Mouse (Mus musculus): Measurements from ENCODE around the gene Hspa1l. TPM values are rescaled to one million over a fixed set of nuclear protein-coding genes. Genes with fewer than 3 reads are reported as not detected.
"Not testable (repeated sequence)": the region's sequence is repeated elsewhere in the genome, so short reads cannot be mapped to it uniquely, and the experiment has no call there.

Gene Hspa1l
- total RNA-seq, 2 experiments from 2014 or later, result 0.44 to 0.49 TPM

DNA sequence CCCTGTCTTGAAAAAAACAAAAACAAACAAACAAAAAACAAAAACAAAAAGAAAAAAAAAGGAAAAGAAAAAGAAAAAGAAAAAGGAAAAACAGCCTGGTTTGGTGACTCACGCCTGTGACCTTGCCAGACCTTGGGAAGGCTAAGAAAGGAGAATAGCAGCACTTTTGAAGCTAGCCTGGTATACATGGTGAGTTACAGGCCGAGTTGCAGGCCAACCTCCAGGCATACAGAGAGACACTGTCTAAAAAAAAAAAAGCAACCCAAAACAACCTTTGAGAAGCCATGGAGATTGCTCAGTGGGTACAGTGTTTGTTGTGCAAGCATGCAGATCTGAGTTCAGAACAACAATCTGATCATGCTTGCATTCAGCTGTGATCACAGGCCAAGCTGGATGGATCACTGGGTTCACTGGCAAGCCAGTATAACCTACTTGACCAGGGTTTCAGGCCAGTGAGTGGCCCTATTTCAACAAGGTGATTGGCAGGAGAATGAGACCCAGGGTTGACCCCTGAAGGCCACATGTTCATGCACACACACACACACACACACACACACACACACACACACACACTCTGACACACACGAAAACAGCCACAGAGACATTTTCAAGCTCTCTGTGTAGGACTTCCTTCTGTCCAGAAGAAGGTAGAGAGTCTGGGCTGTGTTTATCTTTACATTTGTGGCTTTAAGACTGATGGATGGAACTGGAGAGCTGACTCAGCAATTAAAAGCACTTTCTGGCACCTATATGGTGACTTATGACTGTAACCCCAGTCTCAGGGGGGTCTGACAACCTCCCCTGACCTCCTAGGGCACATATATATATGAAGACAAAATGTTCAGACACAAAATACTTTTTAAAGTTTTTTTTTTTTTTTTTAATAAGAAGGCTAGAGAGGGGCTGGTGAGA is 3.3 kb downstream of the Hspa1l start:
- no peak for TF ChIP-seq CTCF (conservative IDR thresholded peaks at IDR 0.05)
- no peak for DNase-seq (ENCODE audit: low spot score in 2 of 2)

DNA sequence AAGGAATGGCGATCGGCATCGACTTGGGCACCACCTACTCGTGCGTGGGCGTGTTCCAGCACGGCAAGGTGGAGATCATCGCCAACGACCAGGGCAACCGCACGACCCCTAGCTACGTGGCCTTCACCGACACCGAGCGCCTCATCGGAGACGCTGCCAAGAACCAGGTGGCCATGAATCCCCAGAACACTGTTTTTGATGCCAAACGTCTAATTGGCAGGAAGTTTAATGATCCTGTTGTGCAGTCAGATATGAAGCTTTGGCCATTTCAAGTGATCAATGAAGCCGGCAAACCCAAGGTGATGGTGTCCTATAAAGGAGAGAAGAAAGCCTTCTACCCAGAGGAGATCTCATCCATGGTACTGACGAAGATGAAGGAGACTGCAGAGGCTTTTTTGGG is 4.5 kb downstream of the Hspa1l start:
- no peak for DNase-seq (ENCODE audit: low spot score in 2 of 2)
- no peak for TF ChIP-seq CTCF (conservative IDR thresholded peaks at IDR 0.05)
- Histone ChIP-seq H3K4me3 (no peak overlapping the region), H3K27ac (no peak overlapping the region)

More for the DNA sequence above, 3.3 kb downstream of the Hspa1l start:
- Histone ChIP-seq H3K4me3 (no peak overlapping the region), H3K27ac (no peak overlapping the region)

GRCm38 (mm10) chr17:34978239-34978638 is 5.7 kb downstream of the Hspa1l start:
- H3K27ac ChIP-seq, result no peak overlapping the region
- no peak overlapping the region for H3K4me3 ChIP-seq
- no peak for TF ChIP-seq CTCF (conservative IDR thresholded peaks at IDR 0.05)
- no peak for DNase-seq (ENCODE audit: low spot score in 2 of 2)

- DNase-seq (ENCODE audit: low spot score in 2 of 2), result no peak
- no peak overlapping the region for H3K4me3 ChIP-seq
- no peak for TF ChIP-seq CTCF (conservative IDR thresholded peaks at IDR 0.05)
- H3K27ac ChIP-seq, result no peak overlapping the region
These were observed 7.1 kb downstream of the Hspa1l start for GRCm38 (mm10) chr17:34979631-34980030.

DNA sequence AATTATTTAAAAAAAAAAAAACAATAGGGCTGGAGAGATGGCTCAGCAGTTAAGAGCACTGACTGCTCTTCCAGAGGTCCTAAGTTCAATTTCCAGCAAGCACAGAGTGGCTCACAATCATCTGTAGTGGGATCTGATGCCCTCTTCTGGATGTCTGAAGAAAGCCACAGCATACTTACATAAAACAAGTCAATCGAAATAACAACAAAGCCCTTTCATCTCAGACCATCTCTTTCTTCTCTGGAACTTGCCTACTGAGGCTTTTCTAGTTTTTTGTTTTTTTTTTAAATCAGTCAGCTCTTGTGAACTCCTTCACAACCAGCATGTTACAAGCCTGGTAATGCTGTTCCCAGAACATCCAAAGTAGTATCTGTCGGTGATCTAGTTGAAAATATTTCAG is 8.2 kb downstream of the Hspa1l start:
- peak; percentile 88 for TF ChIP-seq CTCF (conservative IDR thresholded peaks at IDR 0.05)
- Histone ChIP-seq H3K4me3 (peak overlapping the region; percentile 74), H3K27ac (peak overlapping the region; percentile 95)
- DNase-seq (ENCODE audit: low spot score in 2 of 2), result peak in 1 of 2 experiments; percentile 41

- peak; percentile 89 to 94 for DNase-seq (ENCODE audit: low spot score in 2 of 2)
- peak within 1 kb of the TSS; percentile 95 for H3K27ac ChIP-seq
- H3K4me3 ChIP-seq, result peak within 1 kb of the TSS; percentile 74
- 0 out of 2 replicates have a peak, but pooled peaks have one; percentile 49 for TF ChIP-seq CTCF (conservative IDR thresholded peaks at IDR 0.05)
These were observed 9.2 kb downstream of the Hspa1l start, which contains the start of gene Lsm2 for GRCm38 (mm10) chr17:34981690-34982180. Gene Lsm2, plus strand, starts transcription at chr17:34981862.

GRCm38 (mm10) chr17:34982328-34982727 is 9.8 kb downstream of the Hspa1l start:
- TF ChIP-seq CTCF (conservative IDR thresholded peaks at IDR 0.05), result no peak
- no peak for DNase-seq (ENCODE audit: low spot score in 2 of 2)
- H3K27ac ChIP-seq, result peak overlapping the region; percentile 95

DNA sequence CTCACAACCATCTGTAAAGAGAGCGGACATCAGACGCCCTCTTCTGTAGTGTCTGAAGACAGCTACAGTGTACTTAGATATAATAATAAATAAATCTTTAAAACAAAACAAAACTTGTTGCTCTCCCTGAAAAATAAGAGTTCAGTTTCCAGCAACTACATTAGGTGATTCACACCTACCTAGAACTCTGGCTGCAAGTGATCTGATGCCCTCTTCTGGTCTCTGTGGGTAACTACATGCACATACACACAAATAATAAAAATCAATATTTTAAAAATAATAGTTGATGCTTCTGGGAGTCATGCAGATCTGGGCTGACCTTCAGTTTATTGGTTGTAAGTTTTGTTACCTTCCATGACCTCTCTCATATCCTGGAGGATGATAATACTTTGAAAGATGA is 11.7 kb downstream of the Hspa1l start:
- DNase-seq (ENCODE audit: low spot score in 2 of 2), result no peak
- TF ChIP-seq CTCF (conservative IDR thresholded peaks at IDR 0.05), result peak; percentile 92
- Histone ChIP-seq H3K4me3 (no peak overlapping the region), H3K27ac (no peak overlapping the region)

More at GRCm38 (mm10) chr17:34982328-34982727, 9.8 kb downstream of the Hspa1l start:
- peak overlapping the region; percentile 74 for H3K4me3 ChIP-seq

GRCm38 (mm10) chr17:34994751-34995150 is 22.2 kb downstream of the Hspa1l start:
- no peak for TF ChIP-seq CTCF (conservative IDR thresholded peaks at IDR 0.05)
- no peak for DNase-seq (ENCODE audit: low spot score in 2 of 2)
- no peak overlapping the region for H3K27ac ChIP-seq
- H3K4me3 ChIP-seq, result no peak overlapping the region

GRCm38 (mm10) chr17:34995192-34995591 is 22.7 kb downstream of the Hspa1l start:
- TF ChIP-seq CTCF (conservative IDR thresholded peaks at IDR 0.05), result peak; percentile 48
- H3K27ac ChIP-seq; DNase-seq (ENCODE audit: low spot score in 2 of 2); H3K4me3 ChIP-seq: not testable (repeated sequence)

DNA sequence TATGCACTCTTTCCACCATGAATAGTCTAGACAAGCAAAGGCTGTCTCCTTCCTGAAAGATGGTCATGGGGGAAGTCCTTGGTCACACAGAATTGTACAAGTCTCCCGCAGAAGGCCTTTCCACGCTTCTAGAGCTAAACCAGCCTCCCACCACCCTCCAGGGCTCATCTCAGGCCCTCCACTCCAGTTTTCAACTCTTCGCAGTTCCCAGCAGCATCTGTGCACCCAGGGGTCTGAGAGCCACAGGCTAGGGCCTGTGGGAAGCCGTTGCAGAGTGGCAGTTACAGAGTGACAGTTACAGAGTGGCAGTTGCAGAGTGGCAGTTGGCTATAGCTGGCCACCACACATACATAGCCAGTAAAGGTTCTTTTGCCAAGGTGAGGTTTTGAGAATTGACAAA is 23.4 kb downstream of the Hspa1l start:
- H3K27ac ChIP-seq; H3K4me3 ChIP-seq; DNase-seq (ENCODE audit: low spot score in 2 of 2): not testable (repeated sequence)

- Histone ChIP-seq H3K27ac (no peak overlapping the region), H3K4me3 (no peak overlapping the region)
- DNase-seq (ENCODE audit: low spot score in 2 of 2), result no peak
- TF ChIP-seq CTCF (conservative IDR thresholded peaks at IDR 0.05), result no peak
These were observed 24.1 kb downstream of the Hspa1l start for GRCm38 (mm10) chr17:34996411-34997141.

DNA sequence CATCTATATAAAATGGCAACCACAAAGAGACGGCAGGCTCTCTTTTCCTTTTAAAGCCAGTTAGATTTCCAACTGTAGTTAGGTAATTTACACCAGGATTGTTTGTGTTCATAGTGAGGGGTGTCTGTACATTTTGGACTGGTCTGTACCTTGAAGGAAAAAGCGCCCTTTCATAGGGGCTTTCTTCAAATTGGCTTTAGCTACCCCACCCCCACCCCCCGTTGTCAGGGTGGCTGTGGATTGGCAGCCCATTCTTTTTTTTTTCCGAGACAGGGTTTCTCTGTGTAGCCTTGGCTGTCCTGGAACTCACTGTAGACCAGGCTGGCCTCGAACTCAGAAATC is 24.6 kb downstream of the Hspa1l start:
- no peak overlapping the region for H3K27ac ChIP-seq
- DNase-seq (ENCODE audit: low spot score in 2 of 2), result no peak
- TF ChIP-seq CTCF (conservative IDR thresholded peaks at IDR 0.05), result no peak
- no peak overlapping the region for H3K4me3 ChIP-seq
